Mouse (Mus musculus): ENCODE results near the gene Auts2. TPM values are rescaled to one million over a fixed set of nuclear protein-coding genes. Genes with fewer than 3 reads are reported as not detected.
A peak's percentile ranks its signal among the peaks of the same experiment; 100 is the strongest.

Gene Auts2
- polyA plus RNA-seq, 1 experiment from 2014 or later: 90.6 TPM

DNA sequence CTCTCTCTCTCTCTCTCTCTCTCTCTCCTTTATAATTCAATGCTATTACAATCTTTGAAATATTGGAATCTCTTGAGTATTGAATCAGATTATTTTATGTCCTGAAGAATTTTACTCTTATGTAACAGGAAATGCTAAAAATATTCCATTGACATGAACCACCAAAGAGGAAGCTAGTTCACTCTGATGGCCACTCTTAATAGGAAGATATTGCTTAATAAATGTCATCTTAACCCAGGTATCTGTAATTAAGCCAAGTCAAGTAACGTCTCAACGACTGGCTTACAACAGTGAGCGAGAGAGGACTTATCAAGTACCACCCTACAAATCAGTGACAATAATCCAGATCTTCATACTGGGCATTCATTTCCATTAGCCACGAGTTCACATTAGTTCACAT is 440.7 kb downstream of the Auts2 start:
- Histone ChIP-seq H3K4me1 (peaks cover 17% of the 10 kb centered on the region), H3K4me3 (no peak overlapping the region), H3K27ac (no peak overlapping the region), H3K9ac (no peak overlapping the region), H3K27me3 (no peaks in the 10 kb centered on the region), H3K36me3 (no peaks in the 10 kb centered on the region), H3K9me3 (replicated peaks) (no peaks in the 10 kb centered on the region), H3K4me2 (replicated peaks) (no peak overlapping the region)
- no peak for ATAC-seq (ENCODE audit: low FRiP score)
- 90% methylated on average over 4 of the region's 4 CpGs for WGBS

DNA sequence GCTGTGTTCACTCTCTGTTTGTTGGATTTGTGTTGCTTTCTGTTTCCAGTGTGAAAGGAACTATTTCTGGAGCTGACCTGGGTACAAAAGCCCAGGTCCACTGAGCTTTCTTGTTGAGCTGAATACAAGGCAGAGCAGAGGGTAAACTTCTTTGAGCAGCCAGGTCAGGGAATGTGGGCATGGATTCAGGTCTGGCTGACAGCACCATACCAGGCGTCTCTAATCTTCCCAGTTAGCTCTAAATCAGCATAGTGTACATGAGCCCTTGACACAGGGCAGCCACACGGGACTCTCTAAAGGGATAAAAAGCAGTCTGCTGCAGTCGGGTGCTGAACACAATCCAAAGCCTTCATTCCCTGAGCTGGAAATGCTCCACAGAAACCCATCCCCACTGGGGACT is 444.7 kb downstream of the Auts2 start:
- Histone ChIP-seq H3K9ac (no peak overlapping the region), H3K4me2 (replicated peaks) (no peak overlapping the region), H3K27ac (no peak overlapping the region), H3K4me3 (no peak overlapping the region), H3K9me3 (replicated peaks) (no peaks in the 10 kb centered on the region), H3K36me3 (no peaks in the 10 kb centered on the region), H3K27me3 (no peaks in the 10 kb centered on the region), H3K4me1 (peaks cover 15% of the 10 kb centered on the region)
- no peak for ATAC-seq (ENCODE audit: low FRiP score)
- 25% methylated on average over 3 of the region's 3 CpGs for WGBS

DNA sequence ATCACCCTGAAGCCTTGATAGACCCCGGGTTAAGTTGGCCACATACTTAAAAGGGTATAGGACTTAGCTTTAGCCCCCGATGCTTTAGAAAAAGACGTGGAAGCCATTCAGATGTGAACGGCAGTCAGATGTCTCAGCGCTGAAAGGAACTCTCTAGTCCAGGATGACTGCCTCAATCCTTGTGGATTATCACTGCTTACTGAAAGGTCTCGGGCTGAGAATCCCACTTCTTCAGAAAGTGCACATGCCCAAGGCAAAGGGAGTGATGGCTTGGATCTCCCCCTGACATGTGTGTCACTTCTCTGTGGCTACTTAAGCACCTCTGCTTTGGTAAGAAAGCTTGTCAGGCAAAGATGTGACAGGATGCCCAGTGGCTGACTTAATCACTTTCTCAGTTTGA is 450.4 kb downstream of the Auts2 start:
- no peaks in the 10 kb centered on the region for H3K27me3 ChIP-seq
- ATAC-seq (ENCODE audit: low FRiP score): no peak
- no peak overlapping the region for H3K27ac ChIP-seq
- H3K36me3 ChIP-seq: no peaks in the 10 kb centered on the region
- H3K9ac ChIP-seq: no peak overlapping the region
- H3K4me1 ChIP-seq: peaks cover 22% of the 10 kb centered on the region
- WGBS: 79% methylated on average over 6 of the region's 6 CpGs
- no peak overlapping the region for H3K4me2 ChIP-seq (replicated peaks)
- H3K4me3 ChIP-seq: no peak overlapping the region
- no peaks in the 10 kb centered on the region for H3K9me3 ChIP-seq (replicated peaks)

DNA sequence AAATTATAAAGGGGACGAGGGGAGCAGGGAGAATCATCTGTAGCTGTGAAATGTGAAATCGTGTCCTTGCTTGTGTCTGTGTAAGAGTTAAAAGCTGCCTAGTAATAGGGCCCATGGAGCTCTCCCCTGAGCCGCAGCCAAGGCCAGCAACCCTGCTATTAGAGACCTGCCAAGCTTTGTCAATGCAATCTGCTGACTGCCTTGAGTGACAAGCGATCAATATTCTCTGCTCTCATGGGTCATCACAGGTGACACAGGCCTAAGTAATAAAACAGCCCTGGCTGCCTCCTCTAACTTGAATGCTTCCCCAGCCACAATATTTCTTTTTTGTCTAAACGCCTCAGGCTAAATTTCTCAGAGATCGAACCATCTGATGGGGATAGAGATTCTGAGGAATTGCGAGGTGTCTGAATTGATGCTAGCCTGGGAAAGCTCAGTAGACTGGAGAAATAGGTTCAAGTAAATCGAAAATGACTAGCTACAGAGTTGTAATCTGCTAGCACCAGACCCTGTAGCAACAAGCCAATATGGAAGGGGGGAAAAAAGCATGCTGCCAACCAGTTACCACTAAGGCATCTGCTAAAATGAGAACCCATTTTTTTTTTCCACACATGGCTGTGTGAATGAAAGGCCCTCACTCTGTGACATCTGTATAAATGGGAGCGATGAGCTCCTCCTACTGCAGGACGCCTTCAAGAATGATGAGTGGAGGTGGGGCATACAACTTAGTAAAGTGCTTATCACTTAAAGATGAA is 453.5 kb downstream of the Auts2 start:
- Histone ChIP-seq H3K9ac (no peak overlapping the region), H3K36me3 (no peaks in the 10 kb centered on the region), H3K4me3 (no peak overlapping the region), H3K27ac (peak overlapping the region; percentile 44; the same call in 1 of the 2 replicates), H3K9me3 (replicated peaks) (no peaks in the 10 kb centered on the region), H3K27me3 (no peaks in the 10 kb centered on the region), H3K4me1 (peaks cover 20% of the 10 kb centered on the region), H3K4me2 (replicated peaks) (no peak overlapping the region)
- peak; percentile 60; the same call in 1 of the 2 replicates for ATAC-seq (ENCODE audit: low FRiP score)
- 70% methylated on average over 10 of the region's 10 CpGs for WGBS

DNA sequence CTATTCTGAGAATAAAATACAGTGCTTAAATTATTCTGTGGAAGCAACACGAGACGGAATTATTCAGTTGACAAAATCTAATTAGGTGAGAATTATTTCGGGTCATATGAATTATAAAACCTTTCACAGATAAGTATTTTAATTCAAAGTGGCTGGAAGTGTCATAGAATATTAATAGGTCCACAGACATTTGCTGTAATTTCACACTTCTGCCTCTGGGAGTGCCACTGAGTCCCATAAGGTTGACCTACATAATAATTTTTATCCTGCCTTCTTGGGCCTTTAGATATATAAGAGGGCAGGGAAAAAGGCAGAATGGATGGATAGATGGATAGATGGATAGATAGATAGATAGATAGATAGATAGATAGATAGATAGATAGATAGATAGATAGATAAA is 454.6 kb downstream of the Auts2 start:
- WGBS: 79% methylated on average over 3 of the region's 3 CpGs

DNA sequence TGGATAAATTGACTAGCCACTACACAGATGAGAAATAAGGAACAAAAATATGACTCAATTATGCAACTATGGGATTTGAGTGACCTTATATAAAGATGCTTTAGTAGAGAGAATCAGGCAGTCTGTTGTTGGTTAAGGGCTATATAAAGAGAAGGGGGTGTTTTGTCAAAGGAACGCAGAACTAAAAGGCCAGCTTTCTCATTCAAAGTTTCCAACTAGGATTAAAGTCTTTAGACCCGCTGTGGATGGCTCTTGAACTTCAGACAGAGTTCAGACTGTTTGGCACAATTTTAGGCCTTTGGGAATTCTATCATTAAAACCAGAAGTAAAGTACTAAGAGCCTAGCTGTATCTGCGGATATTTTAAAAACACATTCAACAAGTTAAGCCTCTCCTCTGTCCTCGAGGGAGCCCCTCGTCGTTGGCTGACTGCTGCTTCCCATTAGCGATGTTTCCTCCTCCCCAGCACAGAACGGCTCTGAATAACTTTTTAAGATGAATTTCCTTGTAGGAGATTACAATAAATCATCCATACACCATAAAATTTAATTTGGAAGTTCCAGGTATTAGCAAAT is 459.3 kb downstream of the Auts2 start:
- 46% methylated on average over 8 of the region's 8 CpGs for WGBS
- Histone ChIP-seq H3K27me3 (no peaks in the 10 kb centered on the region), H3K4me3 (no peak overlapping the region), H3K9me3 (replicated peaks) (no peaks in the 10 kb centered on the region), H3K9ac (no peak overlapping the region), H3K4me1 (no peaks in the 10 kb centered on the region), H3K27ac (no peak overlapping the region), H3K36me3 (no peaks in the 10 kb centered on the region), H3K4me2 (replicated peaks) (no peak overlapping the region)
- no peak for ATAC-seq (ENCODE audit: low FRiP score)

More for the DNA sequence above, 454.6 kb downstream of the Auts2 start:
- Histone ChIP-seq H3K4me1 (peaks cover 20% of the 10 kb centered on the region), H3K4me2 (replicated peaks) (no peak overlapping the region), H3K27me3 (no peaks in the 10 kb centered on the region), H3K36me3 (no peaks in the 10 kb centered on the region), H3K27ac (no peak overlapping the region), H3K9ac (no peak overlapping the region), H3K4me3 (no peak overlapping the region), H3K9me3 (replicated peaks) (no peaks in the 10 kb centered on the region)
- no peak for ATAC-seq (ENCODE audit: low FRiP score)

DNA sequence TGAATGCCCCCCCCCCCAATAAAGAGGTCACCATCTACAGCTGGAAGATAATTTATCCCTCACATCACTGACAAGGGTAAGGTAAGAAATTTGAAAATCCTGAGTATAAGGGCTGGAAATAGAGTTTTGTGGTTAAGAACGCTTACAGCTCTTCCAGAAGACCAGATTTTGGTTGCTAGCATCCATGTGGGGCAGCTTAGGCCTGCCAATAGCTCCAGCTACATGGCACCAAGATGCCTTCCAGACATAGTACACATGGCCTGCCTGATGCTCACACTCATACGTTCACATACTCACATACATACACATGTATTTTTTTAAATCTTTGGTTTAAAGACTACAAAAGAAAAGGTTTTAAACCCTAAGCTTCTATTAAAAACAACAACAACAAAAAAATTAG is 467.2 kb downstream of the Auts2 start:
- H3K4me3 ChIP-seq: no peak overlapping the region
- H3K4me2 ChIP-seq (replicated peaks): no peak overlapping the region
- peaks cover 46% of the 10 kb centered on the region for H3K4me1 ChIP-seq
- 82% methylated on average over 2 of the region's 2 CpGs for WGBS
- ATAC-seq (ENCODE audit: low FRiP score): no peak
- no peaks in the 10 kb centered on the region for H3K9me3 ChIP-seq (replicated peaks)
- no peak overlapping the region for H3K9ac ChIP-seq
- H3K27me3 ChIP-seq: no peaks in the 10 kb centered on the region
- no peaks in the 10 kb centered on the region for H3K36me3 ChIP-seq
- H3K27ac ChIP-seq: peak overlapping the region; percentile 91

DNA sequence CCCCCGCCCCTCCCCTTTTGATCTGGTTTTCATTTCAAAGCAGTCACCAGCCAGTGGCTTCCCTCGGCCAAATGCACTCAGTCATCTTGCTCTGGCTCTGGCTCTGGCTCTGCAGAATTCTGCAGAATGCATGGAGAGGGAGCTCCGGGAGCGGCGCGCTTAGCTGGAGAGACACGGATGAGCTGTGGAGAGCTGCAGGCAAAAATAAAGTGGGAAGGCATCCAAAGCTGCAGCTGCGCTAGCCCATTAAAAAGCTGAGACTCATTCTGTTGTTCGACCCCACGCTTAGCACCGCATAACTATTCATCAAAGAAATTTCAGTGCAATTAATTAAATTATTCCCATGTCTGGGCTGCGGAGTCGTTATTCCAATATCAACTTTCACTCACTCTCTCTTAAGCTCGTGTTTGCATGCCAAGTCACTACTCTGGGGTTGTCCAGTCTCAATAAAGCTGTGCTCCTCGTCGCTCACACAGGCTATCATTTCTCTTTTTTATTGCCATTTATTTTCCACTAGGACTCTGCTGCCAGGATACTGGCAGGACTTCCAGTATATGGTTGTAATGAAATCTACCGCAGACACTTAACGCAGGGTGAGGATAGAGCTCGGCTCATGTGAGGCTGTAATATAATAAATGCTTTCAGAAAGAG is 468.3 kb downstream of the Auts2 start:
- H3K4me1 ChIP-seq: peaks cover 46% of the 10 kb centered on the region
- peak; percentile 81 for ATAC-seq (ENCODE audit: low FRiP score)
- peak overlapping the region; percentile 44 for H3K4me2 ChIP-seq (replicated peaks)
- H3K27me3 ChIP-seq: no peaks in the 10 kb centered on the region
- H3K27ac ChIP-seq: peak overlapping the region; percentile 91
- no peaks in the 10 kb centered on the region for H3K36me3 ChIP-seq
- H3K9me3 ChIP-seq (replicated peaks): no peaks in the 10 kb centered on the region
- peak overlapping the region; percentile 23; the same call in 1 of the 2 replicates for H3K9ac ChIP-seq
- WGBS: 18% methylated on average over 19 of the region's 19 CpGs
- H3K4me3 ChIP-seq: no peak overlapping the region

DNA sequence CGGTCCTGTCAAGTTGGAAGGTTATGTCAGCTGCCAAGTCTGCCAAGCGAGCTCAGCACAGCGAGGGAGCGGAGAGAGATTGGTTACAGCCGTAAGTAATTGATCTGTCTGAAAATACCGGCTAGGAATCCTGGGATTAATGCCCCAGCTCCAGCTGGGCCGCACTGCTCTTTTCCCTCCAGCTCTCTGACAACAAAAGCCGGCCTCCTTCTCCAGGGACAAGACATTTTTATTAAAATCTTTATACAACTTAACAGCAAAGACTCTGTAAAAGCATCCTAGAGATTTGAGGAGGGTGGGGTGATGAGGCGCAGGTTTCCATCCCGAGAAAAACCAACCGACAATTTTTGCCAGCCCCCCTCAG is 468.8 kb downstream of the Auts2 start:
- Histone ChIP-seq H3K4me3 (no peak overlapping the region), H3K9me3 (replicated peaks) (no peaks in the 10 kb centered on the region), H3K4me1 (peaks cover 46% of the 10 kb centered on the region), H3K9ac (peak overlapping the region; percentile 23; the same call in 1 of the 2 replicates), H3K36me3 (no peaks in the 10 kb centered on the region), H3K27ac (peak overlapping the region; percentile 91), H3K27me3 (no peaks in the 10 kb centered on the region), H3K4me2 (replicated peaks) (peak overlapping the region; percentile 44)
- ATAC-seq (ENCODE audit: low FRiP score): peak; percentile 92
- 3% methylated on average over 11 of the region's 11 CpGs for WGBS

DNA sequence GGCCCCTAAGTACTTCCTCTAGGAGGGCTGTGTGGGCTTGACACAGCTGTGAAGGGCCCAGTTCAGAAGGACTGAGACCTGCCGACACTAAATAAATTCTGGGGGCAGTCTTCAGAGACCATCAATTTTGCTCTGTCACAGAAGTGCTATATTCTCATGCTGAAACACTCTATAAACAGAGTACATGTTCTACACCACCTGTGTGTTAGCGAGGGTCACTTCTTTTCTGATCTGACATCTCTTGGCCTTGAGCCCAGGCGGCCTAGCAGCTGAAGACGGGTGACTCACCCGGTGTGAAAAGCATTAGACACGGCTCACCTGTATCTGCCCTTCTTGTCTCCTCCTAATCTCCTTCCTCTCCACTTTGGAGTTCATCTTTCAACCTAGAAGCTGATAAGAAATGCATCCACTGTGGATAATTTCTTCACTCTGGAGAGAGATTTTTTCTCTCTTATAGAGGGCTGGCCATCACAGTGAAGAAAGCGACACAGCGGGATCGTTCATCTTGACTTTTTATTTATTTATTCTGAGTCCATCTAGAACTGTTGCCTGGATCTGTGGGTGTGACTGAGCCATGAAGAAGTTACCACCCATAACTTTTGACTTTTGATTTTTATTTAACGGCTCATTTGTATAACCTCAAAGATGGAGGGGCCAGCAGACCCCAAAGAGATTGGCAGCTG is 469.3 kb downstream of the Auts2 start:
- ATAC-seq (ENCODE audit: low FRiP score): peak; percentile 20; the same call in 1 of the 2 replicates

DNA sequence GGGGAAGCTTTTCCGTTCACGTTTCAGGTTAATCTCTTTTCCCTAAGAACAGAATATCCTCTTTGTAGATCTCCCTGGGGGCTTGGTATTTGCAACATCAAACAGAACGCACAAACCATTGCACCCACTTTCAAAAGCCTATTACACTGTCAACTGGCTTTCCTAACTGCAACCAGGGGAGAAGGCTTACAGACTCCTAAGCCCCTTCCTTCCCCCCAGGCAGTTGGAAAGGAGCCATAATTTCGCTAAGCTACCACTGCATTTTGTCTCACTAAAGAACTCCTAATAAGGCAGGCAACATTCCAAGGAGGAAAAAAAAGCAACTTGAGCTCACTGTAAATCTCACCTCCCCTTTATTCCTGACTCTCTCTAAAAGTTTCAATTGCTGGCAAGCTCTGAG is 470.8 kb downstream of the Auts2 start:
- no peak for ATAC-seq (ENCODE audit: low FRiP score)
- Histone ChIP-seq H3K4me1 (peaks cover 51% of the 10 kb centered on the region), H3K27me3 (no peaks in the 10 kb centered on the region), H3K9ac (no peak overlapping the region), H3K36me3 (no peaks in the 10 kb centered on the region), H3K9me3 (replicated peaks) (no peaks in the 10 kb centered on the region), H3K4me3 (no peak overlapping the region), H3K27ac (no peak overlapping the region), H3K4me2 (replicated peaks) (no peak overlapping the region)
- WGBS: 32% methylated on average over 4 of the region's 4 CpGs

More for the DNA sequence above, 469.3 kb downstream of the Auts2 start:
- H3K27me3 ChIP-seq: no peaks in the 10 kb centered on the region
- no peak overlapping the region for H3K4me3 ChIP-seq
- no peaks in the 10 kb centered on the region for H3K9me3 ChIP-seq (replicated peaks)
- 32% methylated on average over 10 of the region's 10 CpGs for WGBS
- peak overlapping the region; percentile 44 for H3K4me2 ChIP-seq (replicated peaks)
- H3K27ac ChIP-seq: peak overlapping the region; percentile 91
- H3K36me3 ChIP-seq: no peaks in the 10 kb centered on the region
- no peak overlapping the region for H3K9ac ChIP-seq
- H3K4me1 ChIP-seq: peaks cover 46% of the 10 kb centered on the region
